Mouse (Mus musculus): ENCODE measurements around the gene Psme1. TPM values are rescaled to one million over a fixed set of nuclear protein-coding genes. Genes with fewer than 3 reads are reported as not detected.

Gene Psme1
- polyA plus RNA-seq, 1 experiment from 2014 or later, result 108 TPM

GRCm38 (mm10) chr14:55586149-55586548 is 8.2 kb downstream of the Psme1 start:
- Histone ChIP-seq H3K9me3 (replicated peaks) (no peaks in the 10 kb centered on the region), H3K4me3 (replicated peaks) (peak overlapping the region; percentile 75), H3K27me3 (no peaks in the 10 kb centered on the region), H3K36me3 (replicated peaks) (peaks cover 34% of the 10 kb centered on the region), H3K27ac (replicated peaks) (peak overlapping the region; percentile 98), H3K4me2 (peak overlapping the region; percentile 94), H3K9ac (peak overlapping the region; percentile 74), H3K4me1 (replicated peaks) (peaks cover 67% of the 10 kb centered on the region)
- ATAC-seq (ENCODE audit: insufficient read depth), result peak; percentile 32
- WGBS (ENCODE audit: insufficient replicate concordance), result 16% methylated on average over 2 of the region's 2 CpGs

- Histone ChIP-seq H3K4me1 (replicated peaks) (peaks cover 71% of the 10 kb centered on the region), H3K4me2 (peak overlapping the region; percentile 94; the same call in 1 of the 2 replicates), H3K9me3 (replicated peaks) (no peaks in the 10 kb centered on the region), H3K36me3 (replicated peaks) (peaks cover 23% of the 10 kb centered on the region), H3K4me3 (replicated peaks) (no peak overlapping the region), H3K9ac (no peak overlapping the region; the same call in 1 of the 2 replicates), H3K27ac (replicated peaks) (no peak overlapping the region), H3K27me3 (no peaks in the 10 kb centered on the region)
- ATAC-seq (ENCODE audit: insufficient read depth), result no peak
- WGBS (ENCODE audit: insufficient replicate concordance), result 91% methylated on average over 5 of the region's 5 CpGs
Observed at GRCm38 (mm10) chr14:55589271-55589670, 11.3 kb downstream of the Psme1 start.

GRCm38 (mm10) chr14:55589771-55590448 is 12.0 kb downstream of the Psme1 start:
- peak overlapping the region; percentile 99 for H3K27ac ChIP-seq (replicated peaks)
- H3K4me3 ChIP-seq (replicated peaks), result peak overlapping the region; percentile 93
- peak overlapping the region; percentile 96 for H3K9ac ChIP-seq
- H3K4me2 ChIP-seq, result peak overlapping the region; percentile 94
- no peaks in the 10 kb centered on the region for H3K27me3 ChIP-seq
- H3K36me3 ChIP-seq (replicated peaks), result peaks cover 30% of the 10 kb centered on the region
- 67% methylated on average over 11 of the region's 11 CpGs for WGBS (ENCODE audit: insufficient replicate concordance)
- no peaks in the 10 kb centered on the region for H3K9me3 ChIP-seq (replicated peaks)
- no peak for ATAC-seq (ENCODE audit: insufficient read depth)
- H3K4me1 ChIP-seq (replicated peaks), result peaks cover 66% of the 10 kb centered on the region

GRCm38 (mm10) chr14:55590748-55591330 is 12.9 kb downstream of the Psme1 start, which contains the start of gene Psme2:
Psme2 (minus strand) TSS chr14:55591113.
- Histone ChIP-seq H3K36me3 (replicated peaks) (peaks cover 39% of the 10 kb centered on the region), H3K4me1 (replicated peaks) (peaks cover 59% of the 10 kb centered on the region), H3K27ac (replicated peaks) (peak within 1 kb of the TSS; percentile 99), H3K4me2 (peak within 1 kb of the TSS; percentile 94), H3K9me3 (replicated peaks) (no peaks in the 10 kb centered on the region), H3K4me3 (replicated peaks) (peak within 1 kb of the TSS; percentile 93), H3K27me3 (no peaks in the 10 kb centered on the region), H3K9ac (peak within 1 kb of the TSS; percentile 96)
- peak; percentile 88 for ATAC-seq (ENCODE audit: insufficient read depth)
- under 1% methylated on average over 22 of the region's 22 CpGs for WGBS (ENCODE audit: insufficient replicate concordance)

- peaks cover 53% of the 10 kb centered on the region for H3K4me1 ChIP-seq (replicated peaks)
- H3K36me3 ChIP-seq (replicated peaks), result peaks cover 45% of the 10 kb centered on the region
- ATAC-seq (ENCODE audit: insufficient read depth), result peak; percentile 90
Observed at GRCm38 (mm10) chr14:55591331-55591891, 13.5 kb downstream of the Psme1 start, which contains the start of gene Rnf31. Rnf31 (plus strand) TSS chr14:55591708.

GRCm38 (mm10) chr14:55592226-55592625 is 14.3 kb downstream of the Psme1 start:
- WGBS (ENCODE audit: insufficient replicate concordance), result 3% methylated on average over 16 of the region's 16 CpGs
- H3K36me3 ChIP-seq (replicated peaks), result peaks cover 49% of the 10 kb centered on the region
- H3K9me3 ChIP-seq (replicated peaks), result no peaks in the 10 kb centered on the region
- ATAC-seq (ENCODE audit: insufficient read depth), result no peak
- H3K27ac ChIP-seq (replicated peaks), result peak overlapping the region; percentile 99
- H3K4me2 ChIP-seq, result peak overlapping the region; percentile 94
- H3K9ac ChIP-seq, result peak overlapping the region; percentile 96
- peak overlapping the region; percentile 93 for H3K4me3 ChIP-seq (replicated peaks)
- peaks cover 46% of the 10 kb centered on the region for H3K4me1 ChIP-seq (replicated peaks)
- H3K27me3 ChIP-seq, result no peaks in the 10 kb centered on the region

More at GRCm38 (mm10) chr14:55591331-55591891, 13.5 kb downstream of the Psme1 start, which contains the start of gene Rnf31:
- Histone ChIP-seq H3K9ac (peak within 1 kb of the TSS; percentile 96), H3K27me3 (no peaks in the 10 kb centered on the region), H3K9me3 (replicated peaks) (no peaks in the 10 kb centered on the region), H3K27ac (replicated peaks) (peak within 1 kb of the TSS; percentile 99), H3K4me3 (replicated peaks) (peak within 1 kb of the TSS; percentile 93), H3K4me2 (peak within 1 kb of the TSS; percentile 94)
- 0% methylated on average over 33 of the region's 33 CpGs for WGBS (ENCODE audit: insufficient replicate concordance)

- Histone ChIP-seq H3K4me3 (replicated peaks) (no peak overlapping the region), H3K9ac (no peak overlapping the region), H3K36me3 (replicated peaks) (peaks cover 68% of the 10 kb centered on the region), H3K4me1 (replicated peaks) (peaks cover 26% of the 10 kb centered on the region), H3K4me2 (no peak overlapping the region), H3K27me3 (no peaks in the 10 kb centered on the region), H3K9me3 (replicated peaks) (no peaks in the 10 kb centered on the region), H3K27ac (replicated peaks) (no peak overlapping the region)
- no peak for ATAC-seq (ENCODE audit: insufficient read depth)
- WGBS (ENCODE audit: insufficient replicate concordance), result 86% methylated on average over 13 of the region's 13 CpGs
Observed at GRCm38 (mm10) chr14:55596036-55596690, 18.2 kb downstream of the Psme1 start.

GRCm38 (mm10) chr14:55598521-55599390 is 20.8 kb downstream of the Psme1 start:
- H3K4me2 ChIP-seq, result no peak overlapping the region
- H3K4me3 ChIP-seq (replicated peaks), result no peak overlapping the region
- no peak overlapping the region for H3K9ac ChIP-seq
- ATAC-seq (ENCODE audit: insufficient read depth), result no peak
- no peaks in the 10 kb centered on the region for H3K9me3 ChIP-seq (replicated peaks)
- H3K4me1 ChIP-seq (replicated peaks), result peaks cover 22% of the 10 kb centered on the region
- peaks cover 91% of the 10 kb centered on the region for H3K36me3 ChIP-seq (replicated peaks)
- no peak overlapping the region for H3K27ac ChIP-seq (replicated peaks)
- WGBS (ENCODE audit: insufficient replicate concordance), result 86% methylated on average over 21 of the region's 21 CpGs
- no peaks in the 10 kb centered on the region for H3K27me3 ChIP-seq

GRCm38 (mm10) chr14:55603271-55603632 is 25.3 kb downstream of the Psme1 start, which contains the start of gene Irf9:
Irf9 (plus strand) TSS chr14:55603571.
- H3K36me3 ChIP-seq (replicated peaks), result peaks cover 84% of the 10 kb centered on the region
- ATAC-seq (ENCODE audit: insufficient read depth), result peak; percentile 1; the same call in 1 of the 2 replicates
- peak within 1 kb of the TSS; percentile 68 for H3K4me3 ChIP-seq (replicated peaks)
- no peaks in the 10 kb centered on the region for H3K27me3 ChIP-seq
- H3K4me2 ChIP-seq, result peak within 1 kb of the TSS; percentile 82
- peaks cover 54% of the 10 kb centered on the region for H3K4me1 ChIP-seq (replicated peaks)
- no peaks in the 10 kb centered on the region for H3K9me3 ChIP-seq (replicated peaks)
- WGBS (ENCODE audit: insufficient replicate concordance), result 75% methylated on average over 7 of the region's 7 CpGs
- H3K9ac ChIP-seq, result peak within 1 kb of the TSS; percentile 75
- H3K27ac ChIP-seq (replicated peaks), result peak within 1 kb of the TSS; percentile 95
